Mouse (Mus musculus): Measurements from ENCODE around the gene Psmd8.

The Psmd8 gene

GRCm38 (mm10) chr7:29134693-29135386 is 45.7 kb downstream of the Psmd8 start, which contains the start of gene Rasgrp4:
Gene Rasgrp4 (plus strand): TSS chr7:29134851.
- DNase-seq (ENCODE audit: low read depth) = peak; percentile 88

- DNase-seq (ENCODE audit: low read depth) = no peak
Observed at GRCm38 (mm10) chr7:29134230-29134629, 46.3 kb downstream of the Psmd8 start.

DNA sequence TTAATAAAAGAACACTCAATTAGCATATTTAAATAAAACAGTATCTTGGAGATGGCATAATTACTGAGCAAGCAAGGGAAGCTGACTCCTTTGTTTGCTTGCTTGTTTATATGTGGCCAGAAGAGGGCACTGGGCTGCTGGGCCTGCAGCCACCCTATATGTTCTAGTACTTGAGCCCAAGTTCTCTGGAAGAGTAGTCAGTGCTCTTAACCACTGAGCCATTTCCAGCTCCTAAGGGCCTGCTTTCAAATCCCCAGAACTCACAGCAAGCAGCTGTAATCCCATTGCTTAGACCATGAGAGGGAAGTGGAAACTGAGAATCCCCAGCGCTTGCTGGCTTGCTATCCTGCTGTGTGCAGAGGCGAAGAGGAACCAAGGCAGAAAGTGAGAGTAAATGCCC is 51.8 kb downstream of the Psmd8 start:
- DNase-seq (ENCODE audit: low read depth) = peak; percentile 70

DNA sequence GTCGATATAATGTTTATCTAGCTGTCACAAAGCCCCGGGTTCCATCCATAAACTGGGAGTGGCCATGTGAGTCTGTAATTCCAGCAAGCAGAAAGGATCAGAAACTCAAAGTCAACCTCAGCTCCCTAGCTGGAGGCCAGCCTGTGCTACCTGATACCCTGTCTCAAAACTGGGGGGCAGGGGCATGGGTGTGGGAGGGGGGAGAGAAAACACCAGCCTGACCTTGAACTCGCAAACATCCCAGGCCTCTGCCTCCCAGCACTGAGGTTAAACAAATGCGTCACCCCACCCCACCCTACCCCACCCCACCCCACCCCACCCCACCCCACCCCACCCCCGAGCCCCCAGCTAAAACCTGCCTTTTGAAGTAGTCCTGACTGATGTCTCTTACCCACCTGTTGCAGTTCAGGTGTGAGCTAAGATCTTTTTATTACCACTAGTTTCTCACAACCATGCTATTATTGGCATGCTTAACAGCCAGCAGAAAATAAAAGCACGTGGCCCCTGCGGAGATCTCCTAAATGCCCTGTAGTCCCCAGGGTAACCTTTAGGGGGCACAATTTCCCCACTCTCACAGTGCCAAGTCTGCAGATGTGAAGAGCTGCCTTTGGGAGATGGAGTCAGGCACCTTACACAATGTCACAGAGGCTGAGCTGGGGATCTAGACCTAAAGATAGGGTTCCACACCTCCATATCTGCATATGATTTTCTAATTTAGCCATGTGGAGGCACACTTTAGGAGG is 54.2 kb downstream of the Psmd8 start:
- DNase-seq (ENCODE audit: low read depth) = peak; percentile 92

- DNase-seq (ENCODE audit: low read depth) = peak; percentile 52
Observed at GRCm38 (mm10) chr7:29124970-29125369, 55.5 kb downstream of the Psmd8 start, which contains the start of gene Ryr1. Gene Ryr1 (minus strand): TSS chr7:29125179.

Data from naive thymus-derived CD4-positive, alpha-beta T cell, adult 2 months (primary cell).